Mouse (Mus musculus) lung, adult 2 months (tissue): ENCODE data around the gene Nobox. TPM values are rescaled to one million over a fixed set of nuclear protein-coding genes. Genes with fewer than 3 reads are reported as not detected.

Experiments
- DNase-seq: peaks from one replicate; pipeline ENCODE4 v3.0.0; 2022
- H3K4me1 ChIP-seq: fragments of 200-500 bp; 2 replicates; pipeline ENCODE4 v1.6.1; 2011; ENCODE audit warnings: low read length; ENCODE audit not compliant: control insufficient read depth, insufficient read depth
- H3K4me3 ChIP-seq: fragments of 200-500 bp; replicated peaks from 2 replicates; pipeline ENCODE3; 2011; ENCODE audit warnings: low read depth, mild to moderate bottlenecking, control low read depth, low read length; ENCODE audit errors: extremely low read depth
- CTCF ChIP-seq: fragments of 200-500 bp; IDR thresholded peaks from 2 replicates; pipeline ENCODE4 v1.5.1; 2011; ENCODE audit warnings: mild to moderate bottlenecking, low read length, control low read depth; ENCODE audit not compliant: insufficient read depth
- POLR2A ChIP-seq: fragments of 200-500 bp; IDR thresholded peaks from 2 replicates; pipeline ENCODE4 v1.6.1; 2011; ENCODE audit warnings: low read depth, mild to moderate bottlenecking, control low read depth, low read length, borderline replicate concordance; ENCODE audit errors: extremely low read depth
- WGBS: fragments of 180-500 bp; shearing (Covaris S2); methylation state at CpG from one replicate; pipeline ENCODE4 v1.1.7; 2018; 5-methylcytosine and 5-hydroxymethylcytosine counted together
- polyA plus RNA-seq: library from polyadenylated mRNA; depleted of rRNA; stranded (reverse); fragments of >200 nt; gene quantifications from 2 replicates; pipeline ENCODE4 v1.2.3, GENCODE M21; 2012; rRNA removed

Nobox gene
- polyA plus RNA-seq, 1 experiment: 0.13 TPM

- Histone ChIP-seq H3K4me1 (peaks cover 3% of the 10 kb centered on the region; the same call in 1 of the 2 replicates), H3K4me3 (no peak overlapping the region)
- 52% methylated on average over 3 of the region's 3 CpGs for WGBS
- DNase-seq: no peak
- TF ChIP-seq CTCF (no peak), POLR2A (no peak)
These were observed 17.3 kb downstream of the Nobox start for GRCm38 (mm10) chr6:43292041-43292440.

DNA sequence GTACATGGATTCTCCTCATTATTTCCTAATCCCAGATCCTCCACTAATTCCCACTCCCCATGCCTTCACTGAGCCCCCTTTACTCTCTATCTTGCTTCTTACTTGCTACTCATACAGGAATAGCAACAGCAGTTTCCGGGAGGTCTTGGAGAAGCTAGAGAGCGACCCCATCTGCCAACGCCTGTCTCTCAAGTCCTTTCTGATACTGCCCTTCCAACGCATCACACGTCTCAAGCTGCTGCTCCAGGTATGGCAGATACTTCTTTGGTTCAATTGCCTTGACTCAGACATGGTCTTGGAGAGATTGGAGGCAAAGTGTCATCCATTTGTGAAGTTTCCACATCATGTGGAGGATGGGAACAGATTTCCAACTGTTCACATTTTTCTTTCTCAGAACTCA, 28.9 kb downstream of the Nobox start:
- Histone ChIP-seq H3K4me1 (no peaks in the 10 kb centered on the region), H3K4me3 (no peak overlapping the region)
- WGBS: 92% methylated on average over 5 of the region's 5 CpGs
- no peak for DNase-seq
- TF ChIP-seq CTCF: no peak
- TF ChIP-seq POLR2A: no peak

GRCm38 (mm10) chr6:43278247-43278646, 31.1 kb downstream of the Nobox start:
- Histone ChIP-seq H3K4me1 (no peaks in the 10 kb centered on the region), H3K4me3 (no peak overlapping the region)
- DNase-seq: no peak
- TF ChIP-seq CTCF: peak; percentile 28; the same call in 1 of the 2 replicates
- TF ChIP-seq POLR2A: no peak

DNA sequence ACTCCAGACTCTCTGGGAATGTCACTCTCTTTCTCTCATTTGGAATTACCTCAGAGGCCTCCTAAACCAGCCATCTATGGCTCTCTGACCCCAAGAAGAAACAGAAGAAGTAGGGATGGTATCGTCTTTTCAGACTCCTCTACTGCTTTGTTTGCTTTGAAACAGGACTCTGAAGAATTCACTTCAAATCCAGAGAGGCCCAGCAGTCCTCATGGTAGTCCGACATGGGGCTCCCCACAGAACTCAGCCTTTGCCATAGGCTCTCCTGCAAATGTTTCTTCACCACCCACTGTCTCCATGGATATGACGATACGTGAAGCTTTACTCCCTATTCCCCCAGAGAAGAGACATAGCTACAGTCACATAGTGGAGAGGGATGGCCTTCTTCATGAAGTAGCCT, 35.2 kb downstream of the Nobox start:
- peaks cover 5% of the 10 kb centered on the region; the same call in 1 of the 2 replicates for H3K4me1 ChIP-seq
- 87% methylated on average over 4 of the region's 4 CpGs for WGBS
- H3K4me3 ChIP-seq: no peak overlapping the region
- TF ChIP-seq POLR2A: no peak
- no peak for TF ChIP-seq CTCF
- no peak for DNase-seq

DNA sequence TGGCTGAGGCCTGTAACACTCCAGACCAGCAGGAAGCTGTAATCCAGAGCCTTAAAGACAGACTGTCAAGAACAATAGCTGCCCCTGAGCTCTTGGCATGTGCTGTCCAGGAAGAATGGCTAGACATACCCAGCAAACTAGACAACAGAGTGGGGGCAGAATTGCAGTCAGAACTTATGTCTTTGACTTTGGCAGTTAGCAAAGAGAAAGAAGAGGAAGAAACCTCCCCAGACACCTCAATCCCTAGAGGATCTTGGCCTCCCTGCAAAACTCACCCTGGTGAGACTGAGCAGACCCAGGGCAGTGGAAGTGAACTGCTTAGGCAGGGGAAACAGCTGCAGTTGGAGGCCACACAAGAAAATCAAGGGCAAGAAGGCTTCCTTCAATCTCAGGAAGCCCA, 36.8 kb downstream of the Nobox start:
- Histone ChIP-seq H3K4me3 (no peak overlapping the region), H3K4me1 (peaks cover 5% of the 10 kb centered on the region; the same call in 1 of the 2 replicates)
- no peak for DNase-seq
- TF ChIP-seq POLR2A (no peak), CTCF (no peak)

- 2% methylated on average over 8 of the region's 8 CpGs for WGBS
- peak overlapping the region; percentile 89 for H3K4me3 ChIP-seq
- TF ChIP-seq CTCF (peak; percentile 14; the same call in 1 of the 2 replicates), POLR2A (peak; percentile 44; the same call in 1 of the 2 replicates)
- DNase-seq: peak; percentile 35
- H3K4me1 ChIP-seq: peaks cover 3% of the 10 kb centered on the region; the same call in 1 of the 2 replicates
These were observed 43.0 kb downstream of the Nobox start for GRCm38 (mm10) chr6:43266356-43266755.

DNA sequence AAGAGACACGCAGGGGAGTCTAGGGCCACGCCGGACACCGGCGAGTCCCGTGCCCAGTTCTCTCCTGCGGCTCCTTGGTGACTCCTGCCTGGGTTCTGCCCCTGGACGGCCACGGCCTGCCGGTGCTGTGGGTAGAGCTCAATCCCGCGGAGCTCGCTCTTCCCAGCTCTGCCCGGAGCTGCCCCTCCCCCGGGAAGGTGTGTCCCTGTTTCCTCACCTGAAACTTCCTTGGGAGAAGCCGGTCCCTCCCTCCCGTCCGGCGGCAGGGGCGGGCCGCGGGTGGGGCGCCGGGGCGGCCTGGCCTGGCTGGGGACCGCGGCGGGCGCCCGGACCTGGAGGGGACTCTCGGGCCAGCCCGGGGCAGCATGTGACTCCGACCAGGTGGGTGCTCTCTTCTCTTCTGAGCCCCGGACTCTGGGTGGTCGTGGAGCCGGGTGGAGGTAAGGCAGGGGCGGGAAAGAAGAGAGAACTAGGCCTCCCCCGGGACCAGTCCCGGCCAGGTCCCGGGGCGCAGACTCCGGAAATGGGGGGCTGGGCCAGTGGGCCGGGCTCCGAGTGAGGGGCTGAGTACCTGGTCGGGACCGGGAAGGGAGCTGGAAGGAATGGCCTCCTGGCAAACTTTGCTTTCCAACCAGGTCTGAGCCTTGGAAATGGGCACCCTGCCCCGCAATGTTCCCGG, 43.9 kb downstream of the Nobox start, which contains the start of gene Arhgef5:
Gene Arhgef5 (plus strand): TSS at position 220 of the 679 bp plus-strand sequence.
- Histone ChIP-seq H3K4me1 (peaks cover 3% of the 10 kb centered on the region; the same call in 1 of the 2 replicates), H3K4me3 (peak within 1 kb of the TSS; percentile 89)
- WGBS: under 1% methylated on average over 46 of the region's 48 CpGs
- peak; percentile 85 for DNase-seq
- TF ChIP-seq POLR2A (no peak), CTCF (no peak)

- no peak for DNase-seq
- WGBS: 13% methylated on average over 2 of the region's 2 CpGs
- H3K4me3 ChIP-seq: no peak overlapping the region
- no peak for TF ChIP-seq CTCF
- TF ChIP-seq POLR2A: no peak
- no peaks in the 10 kb centered on the region for H3K4me1 ChIP-seq
These were observed 48.6 kb downstream of the Nobox start for GRCm38 (mm10) chr6:43260756-43261155.

- TF ChIP-seq POLR2A (no peak), CTCF (no peak)
- DNase-seq: no peak
- Histone ChIP-seq H3K4me1 (no peaks in the 10 kb centered on the region), H3K4me3 (no peak overlapping the region)
- 67% methylated on average over 7 of the region's 7 CpGs for WGBS
These were observed 55.0 kb downstream of the Nobox start for GRCm38 (mm10) chr6:43254193-43254926.

Other genes starting within 250 kb of the Nobox start
- gene Olfr441, start 203.2 kb downstream of the Nobox start, polyA plus RNA-seq: not detected in 2 replicates
- not detected in 2 replicates for gene Olfr237-ps1, start 163.0 kb downstream of the Nobox start, polyA plus RNA-seq
- gene Olfr437, start 146.3 kb downstream of the Nobox start, polyA plus RNA-seq: not detected in 2 replicates
- not detected in 2 replicates for gene Olfr13, start 137.4 kb downstream of the Nobox start, polyA plus RNA-seq
- gene Olfr435, start 112.4 kb downstream of the Nobox start, polyA plus RNA-seq: not detected in 2 replicates
- gene Olfr434, start 96.5 kb downstream of the Nobox start, polyA plus RNA-seq: not detected in 2 replicates
- gene Olfr47, start 78.0 kb downstream of the Nobox start, polyA plus RNA-seq: not detected in 2 replicates
- gene Arhgef5, start 44.0 kb downstream of the Nobox start, polyA plus RNA-seq: 22.8 and 33.5 TPM in 2 replicates